Mouse (Mus musculus): ENCODE measurements around the gene H2-M10.4. TPM values are rescaled to one million over a fixed set of nuclear protein-coding genes. Genes with fewer than 3 reads are reported as not detected.
"Not testable (repeated sequence)": the region's sequence is repeated elsewhere in the genome, so short reads cannot be mapped to it uniquely, and the experiment has no call there.

H2-M10.4 gene
- not detected in 2 replicates for polyA plus RNA-seq (2012; rRNA removed)

DNA sequence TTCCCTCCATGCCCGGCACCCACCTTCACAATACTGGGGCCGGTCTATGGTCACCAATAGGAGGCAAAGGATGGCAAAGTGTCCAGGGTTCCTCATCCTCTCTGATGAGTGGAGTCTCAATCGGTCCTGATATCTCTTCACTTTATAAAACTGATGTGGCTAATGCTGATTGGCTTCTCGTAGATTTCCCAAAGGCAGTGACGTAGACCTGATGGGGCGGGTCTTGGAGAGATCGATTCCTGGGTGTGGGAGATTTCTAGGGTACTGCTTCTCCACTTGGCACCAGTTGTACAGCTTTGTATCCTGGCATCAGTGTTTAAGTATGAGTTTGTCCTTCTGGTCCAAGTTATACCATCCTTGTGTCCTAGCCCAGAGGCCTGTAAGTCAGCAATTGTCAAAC, at the start of gene H2-M10.4:
Gene H2-M10.4 (minus strand): TSS at position 101 of the 400 bp plus-strand sequence.
- no peak for TF ChIP-seq CTCF (IDR thresholded peaks at IDR 0.05; ENCODE audit: control insufficient read depth, insufficient read depth, insufficient replicate concordance, low read depth, low read length)
- no peak for TF ChIP-seq POLR2A (IDR thresholded peaks at IDR 0.05; ENCODE audit: control insufficient read depth, low read depth, low read length)
- H3K4me3 ChIP-seq (ENCODE audit: control insufficient read depth, low read depth, low read length), result no peak within 1 kb of the TSS
- no peaks in the 10 kb centered on the region for H3K27me3 ChIP-seq (ENCODE audit: control insufficient read depth, insufficient read depth, low read length)

DNA sequence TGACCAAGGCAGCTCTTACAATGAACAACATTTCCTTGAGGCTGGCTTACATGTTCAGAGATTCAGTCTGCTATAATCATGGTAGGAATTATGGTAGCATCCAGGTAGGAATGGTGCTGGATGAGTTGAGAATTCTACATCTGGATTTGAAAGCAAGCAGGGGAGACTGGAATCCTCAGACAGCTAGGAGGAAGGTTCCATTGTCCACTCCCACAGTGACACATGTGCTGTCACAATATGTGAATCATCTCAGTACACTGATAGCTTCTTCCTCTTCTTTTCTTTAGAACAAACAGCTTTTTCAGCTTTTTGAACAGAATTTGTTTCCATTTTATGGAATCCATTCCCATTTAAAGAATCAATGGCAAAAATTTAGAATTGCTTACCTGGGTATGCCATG, 41.8 kb upstream of the H2-M10.4 start:
- no peak overlapping the region for H3K27ac ChIP-seq (ENCODE audit: control insufficient read depth, insufficient read depth, low read depth, low read length)
- TF ChIP-seq POLR2A (IDR thresholded peaks at IDR 0.05; ENCODE audit: control insufficient read depth, low read depth, low read length), result no peak
- no peak for TF ChIP-seq CTCF (IDR thresholded peaks at IDR 0.05; ENCODE audit: control insufficient read depth, insufficient read depth, insufficient replicate concordance, low read depth, low read length)

More for the DNA sequence above, at the start of gene H2-M10.4:
- H3K36me3 ChIP-seq (ENCODE audit: control insufficient read depth, insufficient read depth, low read length), result no peaks in the 10 kb centered on the region
- no peaks in the 10 kb centered on the region for H3K4me1 ChIP-seq (ENCODE audit: control insufficient read depth, insufficient read depth, low read length)
- no peak within 1 kb of the TSS for H3K27ac ChIP-seq (ENCODE audit: control insufficient read depth, insufficient read depth, low read depth, low read length)

DNA sequence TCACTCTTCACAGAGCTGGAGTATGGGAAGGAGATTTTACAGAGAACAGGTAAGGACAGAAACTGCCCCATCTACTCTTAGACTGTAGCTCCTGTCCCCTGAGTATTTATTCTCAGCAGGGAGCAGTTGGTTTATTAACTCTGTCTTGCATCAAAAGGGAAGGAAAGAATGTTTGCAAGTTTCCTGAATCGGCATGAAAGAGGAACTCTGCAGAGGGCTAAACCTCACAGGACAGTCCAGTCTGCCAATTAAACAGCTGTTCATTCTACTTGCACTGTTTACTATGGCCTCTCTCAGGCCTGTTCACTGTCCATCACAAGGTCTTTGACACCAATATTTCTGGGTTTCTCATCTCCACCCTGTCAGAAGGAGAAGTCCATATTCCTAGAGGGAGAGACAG, 38.3 kb upstream of the H2-M10.4 start:
- Histone ChIP-seq H3K27me3 (ENCODE audit: control insufficient read depth, insufficient read depth, low read length) (no peaks in the 10 kb centered on the region), H3K36me3 (ENCODE audit: control insufficient read depth, insufficient read depth, low read length) (no peaks in the 10 kb centered on the region), H3K4me1 (ENCODE audit: control insufficient read depth, insufficient read depth, low read length) (no peaks in the 10 kb centered on the region), H3K27ac (ENCODE audit: control insufficient read depth, insufficient read depth, low read depth, low read length) (no peak overlapping the region), H3K4me3 (ENCODE audit: control insufficient read depth, low read depth, low read length) (no peak overlapping the region)
- TF ChIP-seq POLR2A (IDR thresholded peaks at IDR 0.05; ENCODE audit: control insufficient read depth, low read depth, low read length) (no peak), CTCF (IDR thresholded peaks at IDR 0.05; ENCODE audit: control insufficient read depth, insufficient read depth, insufficient replicate concordance, low read depth, low read length) (no peak)

More for the DNA sequence above, 41.8 kb upstream of the H2-M10.4 start:
- no peaks in the 10 kb centered on the region for H3K4me1 ChIP-seq (ENCODE audit: control insufficient read depth, insufficient read depth, low read length)
- no peaks in the 10 kb centered on the region for H3K27me3 ChIP-seq (ENCODE audit: control insufficient read depth, insufficient read depth, low read length)
- H3K36me3 ChIP-seq (ENCODE audit: control insufficient read depth, insufficient read depth, low read length), result no peaks in the 10 kb centered on the region
- no peak overlapping the region for H3K4me3 ChIP-seq (ENCODE audit: control insufficient read depth, low read depth, low read length)

DNA sequence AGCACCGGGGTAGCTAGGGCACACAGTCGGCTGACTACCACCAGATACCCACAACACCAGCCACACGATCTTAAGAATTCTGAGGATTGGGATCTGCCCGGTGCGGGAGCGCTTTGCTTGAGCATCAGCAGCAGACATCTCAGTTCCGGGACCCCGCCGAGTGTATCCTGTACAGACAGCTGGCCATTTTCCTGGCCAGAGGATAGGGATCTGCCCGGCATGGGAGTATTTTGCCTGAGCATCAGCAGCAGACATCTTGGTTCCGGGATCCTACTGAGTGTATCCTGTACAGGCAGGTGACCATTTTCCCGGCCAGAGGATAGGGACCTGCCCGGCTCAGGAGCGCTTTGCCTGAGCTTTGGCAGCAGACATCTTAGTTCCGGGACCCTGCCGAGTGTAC, 26.0 kb upstream of the H2-M10.4 start:
- H3K36me3 ChIP-seq (ENCODE audit: control insufficient read depth, insufficient read depth, low read length); H3K4me3 ChIP-seq (ENCODE audit: control insufficient read depth, low read depth, low read length); H3K27ac ChIP-seq (ENCODE audit: control insufficient read depth, insufficient read depth, low read depth, low read length); H3K4me1 ChIP-seq (ENCODE audit: control insufficient read depth, insufficient read depth, low read length); H3K27me3 ChIP-seq (ENCODE audit: control insufficient read depth, insufficient read depth, low read length): not testable (repeated sequence)

DNA sequence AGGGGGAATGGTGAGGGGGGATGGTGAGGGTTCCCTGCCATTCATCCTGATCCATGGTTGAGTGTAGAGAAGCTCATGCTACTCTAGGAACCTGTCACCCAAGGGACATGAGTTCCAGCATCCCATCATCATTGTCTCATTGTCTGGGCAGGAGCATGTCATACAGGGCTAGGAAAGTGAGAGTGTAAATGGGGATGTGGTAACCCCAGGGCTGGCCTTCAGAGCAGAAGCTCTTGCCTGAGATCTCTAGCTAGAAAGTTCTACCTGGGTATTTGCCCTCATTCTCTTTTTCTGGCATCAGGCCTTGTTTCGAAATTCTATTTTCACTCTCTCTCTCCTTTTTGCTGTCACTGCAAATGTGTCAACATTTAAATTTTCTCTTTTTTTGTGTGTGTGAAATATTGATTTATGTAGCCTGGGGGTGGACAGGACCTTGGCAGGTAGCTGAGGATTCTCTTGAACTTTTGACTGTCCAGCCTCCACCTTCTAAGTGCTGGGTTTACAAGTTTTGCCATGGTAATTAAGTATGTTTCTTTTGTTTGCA, 24.6 kb upstream of the H2-M10.4 start:
- no peaks in the 10 kb centered on the region for H3K27me3 ChIP-seq (ENCODE audit: control insufficient read depth, insufficient read depth, low read length)
- H3K36me3 ChIP-seq (ENCODE audit: control insufficient read depth, insufficient read depth, low read length), result no peaks in the 10 kb centered on the region
- no peak for TF ChIP-seq CTCF (IDR thresholded peaks at IDR 0.05; ENCODE audit: control insufficient read depth, insufficient read depth, insufficient replicate concordance, low read depth, low read length)
- TF ChIP-seq POLR2A (IDR thresholded peaks at IDR 0.05; ENCODE audit: control insufficient read depth, low read depth, low read length), result no peak
- H3K27ac ChIP-seq (ENCODE audit: control insufficient read depth, insufficient read depth, low read depth, low read length), result no peak overlapping the region
- no peaks in the 10 kb centered on the region for H3K4me1 ChIP-seq (ENCODE audit: control insufficient read depth, insufficient read depth, low read length)
- no peak overlapping the region for H3K4me3 ChIP-seq (ENCODE audit: control insufficient read depth, low read depth, low read length)

DNA sequence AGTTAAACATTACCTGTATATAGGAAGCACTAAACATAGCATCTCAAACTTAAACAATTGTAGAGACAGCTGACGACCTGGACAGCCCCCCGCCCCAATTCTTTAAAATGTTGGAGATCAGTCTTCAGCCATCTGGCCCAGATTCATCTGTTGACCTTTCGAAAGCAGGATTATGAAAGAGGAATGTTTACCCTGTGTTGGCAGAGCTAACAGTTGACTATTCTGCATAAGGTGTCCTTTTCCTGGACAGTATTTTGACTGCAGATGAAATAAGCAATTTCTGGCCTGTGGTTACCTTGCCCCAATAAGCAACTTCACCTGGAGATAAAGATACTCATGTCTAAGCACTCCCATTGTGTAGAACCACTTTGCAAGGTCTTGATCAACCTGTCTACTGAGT, 21.7 kb upstream of the H2-M10.4 start:
- TF ChIP-seq POLR2A (IDR thresholded peaks at IDR 0.05; ENCODE audit: control insufficient read depth, low read depth, low read length) (no peak), CTCF (IDR thresholded peaks at IDR 0.05; ENCODE audit: control insufficient read depth, insufficient read depth, insufficient replicate concordance, low read depth, low read length) (no peak)
- no peaks in the 10 kb centered on the region for H3K36me3 ChIP-seq (ENCODE audit: control insufficient read depth, insufficient read depth, low read length)
- H3K27ac ChIP-seq (ENCODE audit: control insufficient read depth, insufficient read depth, low read depth, low read length), result no peak overlapping the region
- no peaks in the 10 kb centered on the region for H3K4me1 ChIP-seq (ENCODE audit: control insufficient read depth, insufficient read depth, low read length)
- no peaks in the 10 kb centered on the region for H3K27me3 ChIP-seq (ENCODE audit: control insufficient read depth, insufficient read depth, low read length)
- H3K4me3 ChIP-seq (ENCODE audit: control insufficient read depth, low read depth, low read length), result no peak overlapping the region

DNA sequence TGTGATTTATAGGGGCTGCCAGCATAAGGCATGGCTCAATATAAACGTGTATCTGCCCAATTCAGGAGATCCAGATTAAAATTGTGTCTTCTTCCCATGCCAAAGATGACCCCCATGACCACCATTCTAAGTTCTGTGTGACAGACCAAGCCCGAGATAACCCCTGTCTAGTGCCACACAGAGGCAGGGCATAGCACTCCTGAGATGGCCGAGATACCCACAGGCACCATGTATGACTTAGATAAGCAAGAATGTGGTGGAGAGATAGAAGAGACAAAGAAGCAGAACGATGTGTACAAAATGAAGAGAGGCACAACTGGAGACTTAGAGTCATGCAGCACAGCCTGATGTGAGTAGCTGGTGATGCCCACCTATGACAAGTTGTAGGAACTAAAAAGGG, 5.9 kb downstream of the H2-M10.4 start:
- TF ChIP-seq POLR2A (IDR thresholded peaks at IDR 0.05; ENCODE audit: control insufficient read depth, low read depth, low read length) (no peak), CTCF (IDR thresholded peaks at IDR 0.05; ENCODE audit: control insufficient read depth, insufficient read depth, insufficient replicate concordance, low read depth, low read length) (no peak)
- no peak overlapping the region for H3K4me3 ChIP-seq (ENCODE audit: control insufficient read depth, low read depth, low read length)
- no peak overlapping the region for H3K27ac ChIP-seq (ENCODE audit: control insufficient read depth, insufficient read depth, low read depth, low read length)
- H3K4me1 ChIP-seq (ENCODE audit: control insufficient read depth, insufficient read depth, low read length), result no peaks in the 10 kb centered on the region
- no peaks in the 10 kb centered on the region for H3K36me3 ChIP-seq (ENCODE audit: control insufficient read depth, insufficient read depth, low read length)
- no peaks in the 10 kb centered on the region for H3K27me3 ChIP-seq (ENCODE audit: control insufficient read depth, insufficient read depth, low read length)

DNA sequence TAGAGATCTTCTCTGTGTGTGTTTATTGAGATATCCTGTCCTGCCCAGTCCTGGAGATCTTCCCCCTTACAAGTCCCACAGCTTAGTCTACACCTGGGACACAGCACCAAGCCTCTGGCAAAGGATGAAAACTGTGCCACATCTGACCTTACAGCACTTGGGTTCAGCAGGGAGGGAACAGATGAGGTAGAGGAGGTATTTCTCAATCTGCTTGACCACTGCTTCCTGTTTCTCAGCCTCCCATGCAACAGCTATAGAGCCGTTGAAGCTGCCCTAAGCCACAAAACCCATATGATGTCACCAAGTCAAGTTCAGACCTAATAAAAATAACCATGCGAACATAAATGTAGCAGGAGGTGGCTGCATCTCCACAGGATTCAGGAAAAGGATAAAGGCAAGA, 30.7 kb downstream of the H2-M10.4 start:
- Histone ChIP-seq H3K27ac (ENCODE audit: control insufficient read depth, insufficient read depth, low read depth, low read length) (no peak overlapping the region), H3K4me1 (ENCODE audit: control insufficient read depth, insufficient read depth, low read length) (no peaks in the 10 kb centered on the region), H3K27me3 (ENCODE audit: control insufficient read depth, insufficient read depth, low read length) (no peaks in the 10 kb centered on the region), H3K36me3 (ENCODE audit: control insufficient read depth, insufficient read depth, low read length) (no peaks in the 10 kb centered on the region), H3K4me3 (ENCODE audit: control insufficient read depth, low read depth, low read length) (no peak overlapping the region)
- TF ChIP-seq POLR2A (IDR thresholded peaks at IDR 0.05; ENCODE audit: control insufficient read depth, low read depth, low read length), result no peak
- TF ChIP-seq CTCF (IDR thresholded peaks at IDR 0.05; ENCODE audit: control insufficient read depth, insufficient read depth, insufficient replicate concordance, low read depth, low read length), result no peak

All from testis, adult 2 months (tissue).